Mouse (Mus musculus) fibroblast of lung, adult 2 months (primary cell): ENCODE data around the gene Espnl.

Experiments
- DNase-seq: peaks from one replicate; pipeline ENCODE4 v3.0.0-alpha.2; 2011; ENCODE audit warnings: low read depth

The Espnl gene

DNA sequence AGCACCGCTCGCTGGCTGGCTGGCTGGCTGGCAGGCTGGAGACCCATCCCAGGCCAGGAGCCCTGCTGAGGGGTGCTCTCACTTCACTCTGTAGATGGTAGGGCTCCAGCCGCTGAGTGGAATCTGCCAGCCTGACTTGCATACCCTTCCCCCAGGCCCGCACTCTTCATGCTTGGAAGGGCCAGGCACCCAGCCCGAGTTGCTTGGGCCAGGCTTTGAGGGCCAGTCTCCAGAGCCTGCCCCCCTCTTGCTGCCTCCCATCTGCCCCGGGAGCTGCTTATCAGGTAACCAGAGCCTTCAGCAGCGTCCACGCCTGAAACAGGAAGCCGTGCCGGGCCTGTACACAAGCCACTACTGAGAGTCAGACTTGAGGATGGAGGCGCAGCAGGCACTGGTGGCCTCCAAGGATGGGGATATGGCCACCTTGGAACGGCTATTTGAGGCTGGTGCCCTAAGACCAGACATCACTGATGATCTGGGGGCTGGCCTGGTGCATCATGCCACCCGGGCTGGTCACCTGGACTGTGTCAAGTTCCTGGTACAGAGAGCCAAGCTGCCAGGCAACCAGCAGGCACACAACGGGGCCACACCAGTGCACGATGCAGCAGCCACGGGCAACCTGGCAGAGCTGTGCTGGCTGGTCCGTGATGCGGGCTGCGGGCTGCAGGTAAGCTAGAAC lies at the start of gene Espnl:
Gene Espnl (plus strand): TSS at position 316 of the 679 bp plus-strand sequence.
- no peak for DNase-seq

DNA sequence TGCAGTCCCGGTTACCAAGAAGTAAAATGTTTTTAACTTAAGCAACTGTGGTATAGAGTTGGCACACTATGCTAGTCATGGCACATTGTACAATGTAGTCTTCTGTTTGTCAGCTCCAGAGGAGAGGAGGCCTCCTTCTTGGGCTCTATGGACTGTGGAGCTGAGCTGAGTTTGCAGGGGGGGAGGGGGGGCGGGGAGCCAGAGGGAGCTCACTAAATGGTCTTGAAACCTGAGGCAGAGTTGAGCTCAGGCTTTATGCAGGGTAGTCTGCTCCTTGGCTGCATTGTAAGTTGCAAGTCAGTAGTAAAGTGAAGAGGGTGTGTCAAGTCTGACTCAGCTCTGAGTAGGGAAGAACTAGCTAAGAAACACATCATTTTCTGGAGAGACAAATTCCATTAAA lies 49.6 kb upstream of the Espnl start:
- DNase-seq: no peak

DNA sequence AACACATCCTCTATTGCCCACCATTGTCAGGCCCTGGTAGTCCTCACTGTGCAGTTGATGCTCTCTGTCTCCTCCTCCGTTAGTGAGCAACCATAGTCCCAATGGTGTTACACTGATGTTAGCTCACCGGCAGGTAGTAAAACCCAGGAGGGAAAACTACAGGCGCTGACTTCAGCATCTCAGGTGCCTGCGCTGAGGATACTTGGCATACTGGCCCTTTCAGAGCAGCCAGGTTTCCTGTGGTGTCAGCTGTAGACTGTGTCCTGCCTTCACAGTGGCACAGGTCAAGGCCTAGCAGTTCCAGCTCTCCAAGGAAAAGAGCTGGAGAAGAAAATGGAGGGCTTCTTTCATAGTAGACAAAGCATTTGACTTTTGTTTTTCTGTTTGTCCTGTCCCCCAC lies 45.3 kb upstream of the Espnl start:
- DNase-seq: no peak

DNA sequence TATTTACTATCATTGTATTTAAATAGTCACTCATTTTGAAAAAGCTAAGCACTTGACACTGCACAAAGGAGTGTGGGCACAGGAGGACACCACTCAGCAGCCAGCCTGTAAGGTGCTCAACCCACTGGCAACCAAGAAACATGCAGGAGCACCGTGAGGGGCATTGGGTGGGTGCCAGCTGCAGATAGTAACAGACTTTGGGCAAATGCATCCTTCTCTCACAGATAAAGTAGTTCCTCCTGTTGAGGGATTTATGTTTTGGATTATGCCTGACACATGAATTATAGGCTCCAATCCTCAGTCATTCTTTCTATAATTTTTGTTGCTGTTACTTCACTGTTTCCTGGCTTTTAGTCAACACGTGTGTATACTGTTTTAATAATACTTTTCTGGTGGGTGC lies 44.4 kb upstream of the Espnl start:
- DNase-seq: no peak

DNA sequence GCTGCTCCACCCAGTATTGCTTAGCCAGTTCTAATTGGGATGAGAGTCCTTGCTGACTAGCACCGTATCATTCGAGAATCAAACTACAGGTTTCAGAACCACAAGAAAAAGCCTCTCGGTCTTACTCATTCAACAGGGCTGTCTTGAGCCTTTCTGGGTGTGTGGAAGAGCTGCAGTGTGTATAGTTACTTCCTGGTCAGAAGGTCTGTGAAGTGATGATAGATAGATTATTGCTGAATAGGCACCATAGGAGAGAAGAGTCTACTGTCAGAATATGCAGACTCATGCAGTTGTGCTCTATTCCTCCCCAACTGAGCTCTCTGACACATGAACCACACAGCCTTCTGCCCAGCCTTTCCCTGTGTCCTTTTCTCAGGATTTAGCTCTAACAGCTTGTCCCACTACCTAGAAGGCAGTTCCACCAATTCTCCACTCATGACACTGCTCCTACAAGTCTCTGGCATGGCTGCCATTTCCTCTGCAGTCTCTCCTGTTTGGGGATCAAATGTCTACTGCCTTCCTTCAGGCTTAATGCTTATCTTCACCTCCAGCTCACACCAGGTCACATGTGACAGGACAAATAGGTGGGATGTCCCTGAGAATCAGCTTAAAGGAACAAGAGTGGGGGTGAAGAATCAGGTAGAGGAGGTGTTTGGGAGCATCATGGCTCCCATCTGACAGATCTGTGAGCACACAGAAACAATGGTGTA lies 43.3 kb upstream of the Espnl start:
- DNase-seq: no peak

DNA sequence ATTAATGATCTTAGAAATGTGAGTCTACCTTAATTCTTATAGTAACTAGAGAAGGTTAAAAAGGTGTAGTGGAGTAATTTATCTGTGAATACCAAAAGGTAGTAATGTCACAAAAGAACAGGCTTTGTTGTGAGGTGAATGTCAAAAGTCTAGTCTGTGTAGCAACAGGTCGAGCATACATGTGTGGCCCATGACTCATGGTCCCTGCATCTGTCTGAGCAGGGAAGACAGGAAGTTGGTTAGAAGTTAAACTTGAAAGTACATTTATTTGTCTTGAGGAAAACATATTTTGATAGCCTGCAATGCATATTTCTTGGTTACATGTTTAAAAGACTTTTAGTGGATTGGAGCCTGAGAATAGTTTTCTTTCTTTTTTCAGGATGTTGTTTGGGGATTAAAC lies 42.7 kb upstream of the Espnl start:
- DNase-seq: no peak

DNA sequence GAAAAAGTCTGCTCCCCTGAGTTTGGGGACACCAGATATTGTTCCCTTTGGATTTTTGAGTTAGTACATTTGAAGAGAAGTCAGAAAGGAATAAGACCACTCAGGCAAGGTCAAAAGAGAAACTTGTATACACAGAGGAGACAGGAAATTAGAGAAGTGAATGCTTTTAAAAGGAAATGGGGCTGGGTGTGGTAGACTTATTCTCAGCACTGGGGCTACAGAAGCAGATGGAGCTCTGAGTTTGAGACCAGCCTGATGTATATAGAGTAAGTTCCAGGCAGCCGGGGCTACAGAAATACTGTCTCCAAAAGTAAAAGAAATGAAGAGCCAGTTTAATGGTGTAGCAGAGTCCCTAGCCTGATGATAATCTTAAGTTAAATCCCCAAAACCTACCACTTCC lies 39.3 kb upstream of the Espnl start:
- no peak for DNase-seq

DNA sequence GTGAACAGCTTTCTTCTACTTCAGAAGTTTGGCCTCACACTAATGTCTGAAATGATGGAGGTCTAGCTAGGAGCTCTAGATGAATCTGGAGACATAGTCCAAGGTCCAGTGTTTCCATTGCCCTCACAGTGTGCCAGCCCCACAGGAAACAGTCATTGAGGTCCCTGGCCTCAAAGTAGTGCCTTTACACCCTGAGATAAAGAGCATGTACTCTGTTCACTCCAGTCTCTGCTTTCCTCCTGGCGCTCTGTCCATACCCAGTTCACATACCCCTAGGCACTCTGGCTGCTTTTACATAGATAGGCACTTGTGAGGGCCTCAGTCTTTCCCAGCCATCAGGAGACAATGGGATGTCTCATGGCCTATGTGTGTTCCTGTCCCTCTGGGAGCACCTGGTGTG lies 32.5 kb upstream of the Espnl start:
- DNase-seq: no peak

DNA sequence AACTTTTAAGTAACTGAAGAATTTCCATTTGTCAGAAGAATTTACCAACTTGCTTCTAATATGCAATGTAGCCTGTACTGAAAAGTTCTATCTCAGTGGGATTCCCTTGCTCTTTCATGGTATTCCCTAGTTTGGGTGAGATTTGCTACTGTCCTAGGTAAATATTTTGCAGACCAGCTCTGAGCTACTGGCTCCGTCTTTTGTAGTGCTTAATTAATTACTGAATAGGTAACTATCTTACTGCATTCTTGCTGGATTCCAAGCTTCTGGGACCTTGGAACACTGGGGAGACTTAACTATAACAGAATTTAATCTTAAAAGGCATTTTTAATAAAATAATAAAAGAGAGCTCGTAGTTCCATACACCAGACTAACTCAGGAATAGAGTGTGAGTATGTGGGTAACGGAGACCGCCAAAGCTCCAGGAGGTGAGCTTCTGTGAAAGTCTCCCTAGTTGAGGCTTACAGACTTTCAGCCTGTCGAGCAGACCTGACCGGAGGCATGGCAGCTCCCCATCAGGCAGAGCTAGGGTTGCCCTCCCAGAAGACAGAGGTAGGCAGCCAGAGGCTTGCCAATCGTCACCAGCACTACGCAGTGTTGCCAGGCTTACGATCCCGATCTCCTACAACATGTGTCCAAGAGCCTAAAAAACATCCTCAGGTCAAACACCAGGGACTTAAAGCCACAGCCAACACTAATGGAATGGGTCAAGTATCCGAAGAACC lies 29.6 kb upstream of the Espnl start:
- no peak for DNase-seq

DNA sequence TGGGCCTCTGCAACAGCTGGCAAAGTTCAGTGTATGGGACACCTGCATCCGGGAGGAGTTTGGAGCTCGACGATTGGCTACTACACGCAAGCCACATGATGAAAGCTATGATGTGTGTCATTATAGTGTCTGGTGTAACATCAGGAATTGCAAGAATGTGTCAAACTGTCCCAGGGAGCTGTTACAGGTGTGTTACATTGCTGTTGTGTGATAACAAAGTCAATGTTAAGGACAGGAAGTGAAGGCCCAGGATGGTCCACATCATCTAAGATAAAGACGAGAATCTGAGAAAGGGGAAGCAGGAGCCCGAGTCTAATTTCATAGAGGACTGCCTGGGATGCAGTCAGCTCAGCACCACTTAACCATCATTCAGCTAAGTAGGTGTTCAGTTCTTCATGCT lies 26.3 kb upstream of the Espnl start:
- DNase-seq: no peak

DNA sequence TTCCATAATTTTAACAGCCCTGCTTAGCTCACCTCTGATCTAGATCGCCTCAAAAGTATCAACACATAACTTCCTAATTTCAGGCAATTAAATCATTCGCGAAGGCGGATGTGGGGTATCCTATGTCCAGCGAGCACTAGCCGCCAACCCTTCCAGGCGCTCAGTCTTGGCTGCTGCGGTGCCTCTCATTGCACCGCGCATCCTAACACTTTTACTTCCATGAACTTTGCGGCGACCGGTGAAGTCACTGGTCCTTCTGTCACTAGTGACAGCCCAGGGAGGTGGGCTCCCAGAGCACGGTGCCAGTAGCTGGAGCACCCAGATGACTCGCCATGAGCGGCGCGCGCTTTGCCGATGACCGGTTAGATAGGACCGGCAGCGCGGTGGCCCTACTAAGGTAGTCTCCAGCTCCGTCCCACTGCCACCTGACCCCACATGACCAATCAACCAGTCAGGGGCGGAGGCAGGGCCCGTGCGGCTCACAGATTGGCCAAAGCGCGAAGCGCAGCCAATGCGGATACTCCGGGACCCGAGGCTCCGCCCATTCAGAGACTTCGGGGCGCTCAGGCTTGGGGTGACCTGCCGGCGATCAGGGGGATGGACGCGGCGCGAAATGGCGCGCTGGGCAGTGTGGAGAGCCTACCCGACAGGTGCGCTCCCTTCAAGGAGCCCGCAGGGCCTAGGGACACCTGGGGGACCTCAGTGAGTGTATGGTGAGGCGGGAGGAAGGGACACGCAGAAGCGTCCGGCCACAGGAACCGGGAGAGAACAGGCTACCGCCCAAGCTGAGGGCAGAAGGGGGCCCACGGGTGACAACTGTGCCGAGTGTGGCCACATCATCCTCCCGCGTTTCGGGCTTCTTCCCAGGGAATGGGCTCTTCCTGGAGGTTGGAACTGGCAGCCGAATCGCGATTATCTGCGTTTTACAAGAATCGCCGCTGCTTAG lies 23.8 kb upstream of the Espnl start, which contains the start of gene Scly:
Gene Scly (plus strand): TSS at position 540 of the 946 bp plus-strand sequence.
- peak; percentile 77 for DNase-seq

DNA sequence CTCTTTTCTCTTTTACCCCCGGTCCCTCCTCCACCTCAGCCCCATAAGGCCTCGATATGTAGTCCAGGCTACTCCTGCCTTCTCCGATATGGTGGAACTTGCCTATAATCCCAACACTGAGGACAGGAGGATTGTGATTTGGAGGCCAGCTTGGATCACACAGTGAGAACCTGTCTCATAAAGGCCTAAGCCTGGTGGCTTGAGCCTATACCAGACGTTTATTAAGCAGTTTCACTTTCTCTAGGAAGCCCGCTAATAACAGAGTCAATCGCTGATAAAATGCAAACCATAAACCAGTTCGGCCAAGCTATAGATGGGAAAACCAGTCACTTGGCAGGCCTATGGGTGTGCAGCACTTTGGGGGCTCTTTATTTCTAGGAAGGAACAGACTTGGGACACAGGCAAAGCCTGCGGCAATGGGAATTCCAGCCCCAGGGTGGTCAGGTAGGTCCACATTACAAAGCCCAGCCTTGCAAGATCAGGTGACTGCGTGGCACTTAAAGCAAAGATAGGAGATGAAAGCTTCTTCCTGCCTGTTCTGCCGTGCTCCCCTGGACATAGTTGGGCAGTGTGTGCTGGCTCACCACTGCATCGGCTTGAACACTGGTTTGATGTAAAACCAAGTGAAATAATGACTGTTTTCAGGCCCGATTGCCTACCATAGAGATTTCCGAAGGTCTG lies 22.7 kb upstream of the Espnl start:
- DNase-seq: no peak

DNA sequence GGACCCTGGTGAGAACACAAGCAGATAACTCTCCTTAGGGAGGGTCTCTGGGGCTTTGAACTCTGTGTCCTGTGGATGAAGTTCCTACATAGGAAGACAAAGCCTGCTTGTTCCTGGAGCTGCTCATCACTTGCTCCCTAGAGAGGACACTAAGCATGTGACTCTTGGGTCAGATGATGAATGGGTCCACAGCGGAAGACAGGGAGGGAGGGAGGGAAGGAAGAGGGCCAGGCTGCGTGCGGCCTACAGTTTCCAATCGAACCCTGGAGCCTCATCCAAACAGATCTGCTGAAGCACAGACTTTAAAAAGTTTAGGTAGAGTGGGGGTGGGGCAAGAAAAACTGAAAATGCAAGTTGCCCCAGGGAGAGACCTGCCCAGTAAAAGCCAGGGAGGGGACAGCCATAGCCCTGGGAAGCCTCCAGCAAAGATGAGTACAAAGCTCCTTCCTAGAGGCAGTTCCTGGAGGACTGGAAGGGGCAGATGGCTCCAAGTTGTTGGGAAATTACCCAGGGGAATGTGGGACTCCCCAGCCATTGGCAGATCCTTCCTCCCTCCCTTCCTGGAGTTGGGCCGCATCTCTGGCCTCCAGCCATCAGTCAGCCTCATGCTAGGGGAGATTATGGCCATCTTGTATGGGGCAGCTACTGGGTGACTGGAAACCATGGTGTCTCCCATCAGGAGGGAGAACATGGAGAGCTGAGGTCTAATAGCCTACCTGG lies 22.0 kb upstream of the Espnl start:
- DNase-seq: no peak

DNA sequence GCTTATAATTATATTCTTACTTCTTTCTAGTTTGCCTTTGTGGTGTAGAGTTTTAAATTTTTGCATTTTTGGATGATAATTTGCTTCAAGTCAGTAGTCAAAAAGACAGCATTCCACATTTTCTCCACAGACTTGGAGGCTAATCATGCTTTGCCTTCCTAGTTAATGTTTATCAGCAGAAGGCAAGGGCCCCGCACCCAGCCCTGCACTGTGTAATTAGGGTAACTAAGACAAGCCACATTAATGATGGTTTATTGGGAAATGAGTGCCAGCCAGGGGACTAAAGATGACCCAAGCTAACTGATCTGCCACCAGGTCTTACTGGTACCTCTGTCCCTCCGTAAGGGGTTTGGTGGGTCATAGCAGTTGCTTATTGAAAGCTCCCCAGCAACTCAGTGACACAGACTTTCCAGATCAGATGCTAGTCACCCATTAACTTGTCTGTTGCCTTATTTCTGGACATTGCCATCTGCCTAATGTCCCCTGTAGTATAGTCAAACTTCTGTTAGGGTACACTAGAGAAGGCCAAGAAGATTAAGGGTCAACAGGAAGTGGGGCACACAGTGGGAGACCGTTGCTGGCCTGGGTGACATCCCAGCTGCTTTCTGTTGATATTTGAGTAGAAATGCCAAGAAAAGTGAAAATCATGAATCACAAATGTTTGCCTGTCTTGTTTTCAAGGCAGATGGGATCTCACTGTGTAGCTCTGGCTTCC lies 20.5 kb upstream of the Espnl start:
- no peak for DNase-seq

DNA sequence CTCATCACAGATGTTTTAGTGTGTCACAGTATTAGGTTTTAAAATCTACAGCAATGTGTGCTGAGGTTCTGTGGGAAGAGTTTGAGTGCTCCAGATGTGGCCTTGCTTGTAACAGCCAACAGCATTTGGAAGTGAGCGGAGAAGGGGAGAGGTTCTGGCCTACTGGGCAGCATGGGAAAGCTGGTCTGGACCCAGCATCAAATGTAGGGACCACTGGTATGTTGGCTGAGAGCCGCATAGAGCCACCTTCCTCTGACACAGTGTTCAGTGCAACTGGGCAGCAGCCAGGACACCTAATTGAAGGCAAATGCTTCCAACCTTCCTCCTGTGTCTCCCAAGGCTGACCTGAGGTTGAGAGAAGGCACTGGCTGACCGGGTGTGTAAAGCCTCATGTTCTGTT lies 19.9 kb upstream of the Espnl start:
- no peak for DNase-seq

DNA sequence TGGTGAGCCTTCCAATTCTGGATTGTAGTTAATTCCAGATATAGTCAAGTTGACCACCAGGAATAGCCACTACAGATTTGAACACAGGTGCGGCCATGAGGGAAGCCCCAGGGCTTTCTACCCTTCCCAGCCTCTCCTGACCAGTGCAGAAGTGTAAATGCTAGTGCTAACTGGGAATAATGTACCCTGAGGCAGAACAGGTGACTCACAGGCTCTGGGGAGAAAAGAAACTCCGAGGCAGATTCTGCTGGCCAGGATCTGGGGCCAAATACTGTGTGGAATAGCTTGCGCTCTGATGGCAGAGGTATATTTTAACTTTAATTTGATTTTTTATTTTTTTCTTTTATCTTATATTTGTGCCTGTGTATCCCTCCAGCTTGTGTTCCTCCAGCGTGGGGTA lies 17.3 kb upstream of the Espnl start:
- DNase-seq: no peak

DNA sequence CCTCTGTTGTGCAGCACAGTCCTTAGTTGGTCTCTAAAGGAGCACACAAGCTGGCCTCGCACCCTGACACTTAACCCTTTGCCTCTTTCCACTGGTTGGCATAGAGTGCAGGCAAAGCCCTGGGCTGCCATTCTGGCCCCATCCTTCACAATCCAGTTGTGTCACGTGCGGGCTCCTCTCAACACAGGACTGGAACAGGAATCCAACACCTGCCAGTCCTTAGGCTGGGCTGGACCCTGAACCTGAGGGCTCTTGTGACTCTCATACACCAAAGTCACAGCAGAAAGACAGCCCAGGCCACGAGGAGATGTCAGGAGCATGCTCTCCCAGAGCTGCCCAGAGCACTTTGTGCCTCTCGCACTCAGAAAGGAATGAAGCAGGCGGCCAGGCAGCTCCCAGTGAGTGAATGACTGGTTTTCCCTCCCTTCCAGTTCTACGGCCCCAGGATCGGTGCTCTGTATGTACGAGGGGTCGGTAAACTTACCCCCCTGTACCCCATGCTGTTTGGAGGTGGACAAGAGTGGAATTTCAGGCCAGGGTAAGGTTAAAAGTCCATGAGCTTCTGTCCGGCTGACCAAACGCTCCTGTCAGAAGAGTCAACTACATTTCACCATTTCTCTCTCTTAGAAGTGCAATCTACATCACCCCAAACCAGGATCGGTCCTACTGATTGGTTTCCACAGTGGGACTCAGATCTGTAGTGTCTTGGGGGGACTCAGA lies 12.3 kb upstream of the Espnl start:
- DNase-seq: no peak

DNA sequence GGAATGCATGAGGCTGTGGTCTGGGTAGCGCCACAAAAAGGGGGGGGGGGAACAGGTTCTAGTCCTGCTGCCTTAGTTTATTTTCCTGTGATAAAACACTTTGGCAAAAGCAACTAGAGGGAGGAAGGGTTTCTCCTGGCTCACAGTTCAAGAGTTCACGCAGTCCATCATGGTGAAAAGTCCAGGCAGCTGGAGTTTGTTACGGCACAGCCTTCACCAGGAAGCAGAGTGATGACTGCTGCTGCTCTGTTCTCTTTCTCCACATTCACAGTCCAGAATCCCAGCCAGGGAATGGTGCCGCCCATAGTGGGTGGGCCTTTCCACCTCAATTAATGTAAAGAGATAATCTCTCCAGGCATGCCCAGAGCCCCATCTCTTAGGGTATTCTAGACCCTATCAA lies 9.6 kb upstream of the Espnl start:
- no peak for DNase-seq

DNA sequence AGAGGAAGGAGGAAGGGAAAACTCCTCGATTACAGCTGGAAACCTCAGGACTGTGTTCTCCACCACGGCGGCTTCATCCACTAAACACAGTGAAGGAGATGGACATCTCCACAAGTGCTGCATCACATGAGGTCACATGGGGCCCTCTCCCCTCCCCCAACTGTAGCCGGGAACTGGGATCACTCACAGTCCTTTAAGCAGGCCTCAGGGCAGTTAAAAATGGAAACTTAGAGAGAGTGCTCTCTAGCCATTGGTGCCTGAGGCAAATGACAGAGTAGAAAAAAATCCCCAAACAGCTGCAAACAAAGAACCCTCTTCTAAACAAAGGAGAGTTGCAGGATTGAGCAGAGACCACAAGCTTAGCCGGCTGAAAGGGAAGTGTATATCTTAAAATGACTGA lies 8.6 kb upstream of the Espnl start:
- no peak for DNase-seq

DNA sequence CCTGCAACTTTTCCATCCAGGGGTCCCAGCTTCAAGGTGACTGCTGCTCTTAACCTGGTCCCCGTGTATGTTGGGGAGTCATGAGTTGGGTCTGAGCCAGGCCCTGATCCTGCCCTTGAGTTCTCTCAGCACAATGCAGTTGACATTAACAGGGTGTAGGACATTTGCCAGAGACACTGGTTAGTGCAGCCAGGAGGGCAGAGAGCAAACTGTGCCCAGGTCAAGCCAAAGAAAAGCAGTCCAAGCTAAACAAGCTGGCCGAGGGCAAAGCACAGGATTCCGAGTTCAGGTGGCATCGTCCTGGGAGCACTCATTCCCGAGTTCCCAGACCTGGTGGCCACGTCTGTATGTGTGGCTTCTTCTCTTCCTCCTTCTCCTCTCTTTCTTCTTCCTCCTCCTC lies 4.2 kb upstream of the Espnl start:
- DNase-seq: no peak
